Mouse (Mus musculus): ENCODE results near the gene Mitf.

The Mitf gene

GRCm38 (mm10) chr6:98046295-98047108, 239.7 kb downstream of the Mitf start:
- in situ Hi-C loops (cut with MboI, MseI): no loop called here

DNA sequence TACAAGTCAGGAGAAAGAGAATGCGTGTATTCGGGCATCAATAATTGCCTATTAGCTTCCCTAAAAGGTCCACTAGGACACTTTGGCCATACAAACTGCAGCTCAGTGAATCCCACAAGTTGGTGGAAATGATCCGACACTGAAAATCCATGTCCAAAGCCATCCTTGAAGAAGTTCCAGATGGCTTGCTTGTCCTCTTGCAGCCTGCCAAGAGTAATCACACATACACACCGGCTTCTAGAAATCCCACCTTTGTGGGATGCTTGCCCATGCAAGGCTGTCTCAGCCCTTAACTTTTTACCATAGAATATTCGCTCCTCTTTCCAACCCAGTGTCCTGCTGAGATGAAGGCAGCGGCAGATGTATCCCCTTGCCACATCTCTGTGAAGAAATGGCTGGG, 240.9 kb downstream of the Mitf start:
- in situ Hi-C loops (cut with MboI, MseI): no loop called here

- in situ Hi-C loops (cut with MboI, MseI): no loop called here
These were observed 242.0 kb downstream of the Mitf start for GRCm38 (mm10) chr6:98048671-98049438.

DNA sequence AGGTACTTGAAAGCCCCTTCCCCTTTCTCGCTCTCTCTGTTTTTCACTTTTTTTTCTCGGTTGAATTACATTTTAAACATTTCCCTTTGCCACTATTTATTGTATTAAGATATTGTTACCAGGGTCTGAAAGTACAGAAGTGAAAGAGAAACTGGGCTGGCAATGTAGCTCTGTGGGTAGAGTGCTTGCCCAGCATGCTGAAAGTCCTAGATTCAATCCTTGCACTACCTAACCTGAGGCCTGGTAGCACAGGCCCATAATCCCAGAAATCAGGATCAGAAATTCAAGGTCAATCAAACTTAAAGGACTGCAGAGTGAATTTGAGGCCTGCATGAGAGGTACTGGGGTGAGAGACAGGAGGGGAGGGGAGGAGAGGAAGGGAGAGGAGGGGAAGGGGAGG, 242.7 kb downstream of the Mitf start:
- in situ Hi-C loops (cut with MboI, MseI): no loop called here

- in situ Hi-C loops (cut with MboI, MseI): no loop called here
These were observed 255.0 kb downstream of the Mitf start for GRCm38 (mm10) chr6:98061878-98062277.

DNA sequence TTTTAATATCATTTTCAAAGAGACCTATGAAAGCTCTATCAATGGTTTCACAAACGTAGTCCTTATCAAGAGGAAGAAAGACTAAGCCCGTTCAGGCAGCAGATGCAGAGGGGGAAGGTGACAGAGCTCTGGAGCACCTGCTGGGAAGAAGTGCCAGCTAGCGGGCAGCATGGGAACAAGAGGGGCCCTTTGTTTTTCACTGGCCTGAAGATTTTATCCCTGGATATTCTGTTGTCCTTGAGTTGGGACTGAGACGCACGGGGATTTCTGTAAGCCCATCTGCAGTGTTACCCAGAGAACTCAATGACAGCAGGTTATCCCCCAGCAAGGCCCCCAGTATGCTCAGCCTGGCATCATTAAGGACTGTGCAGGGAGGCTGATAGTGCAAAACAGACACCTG, 258.1 kb downstream of the Mitf start:
- in situ Hi-C loops (cut with MboI, MseI): no loop called here

DNA sequence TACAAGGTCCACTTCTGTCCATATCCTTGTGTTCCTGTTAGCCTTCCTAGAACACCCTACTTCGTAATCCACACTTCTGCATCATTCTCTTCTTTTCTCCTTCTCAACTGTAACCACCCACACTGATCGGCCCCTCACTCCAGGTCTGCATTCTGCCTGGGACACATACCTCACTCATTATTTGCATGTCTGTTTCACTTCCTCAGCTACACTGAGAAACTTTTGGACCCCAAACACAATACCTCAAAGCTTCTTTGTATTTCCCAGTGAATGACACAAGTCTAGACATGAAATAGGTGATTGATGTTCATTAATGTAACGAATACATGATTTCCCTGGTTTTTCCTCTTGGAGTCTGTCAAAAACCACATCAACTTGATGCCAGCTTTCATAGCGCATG, 259.6 kb downstream of the Mitf start:
- in situ Hi-C loops (cut with MboI, MseI): no loop called here

Measured in regulatory T cell (primary cell).